Mouse (Mus musculus): ENCODE results near the gene Rpl7l1. TPM values are rescaled to one million over a fixed set of nuclear protein-coding genes. Genes with fewer than 3 reads are reported as not detected.

Rpl7l1 gene
- polyA plus RNA-seq, 1 experiment from 2014 or later: 133 TPM

GRCm38 (mm10) chr17:46813637-46814036 is 31.2 kb upstream of the Rpl7l1 start:
- DNase-seq (ENCODE audit: low spot score) (no peak), ATAC-seq (replicated peaks; ENCODE audit: low FRiP score, low TSS enrichment, low read depth) (no peak)
- Histone ChIP-seq H3K4me2 (ENCODE audit: low read length) (no peak overlapping the region), H3K4me3 (ENCODE audit: low read depth, low read length) (no peak overlapping the region), H3K9me3 (ENCODE audit: control insufficient read depth, low read length) (no peaks in the 10 kb centered on the region), H3K27ac (ENCODE audit: low read depth) (no peak overlapping the region), H3K9ac (ENCODE audit: low read length) (no peak overlapping the region), H3K27me3 (replicated peaks; ENCODE audit: control insufficient read depth, insufficient read depth, low read length) (no peaks in the 10 kb centered on the region), H3K36me3 (ENCODE audit: control insufficient read depth, insufficient read depth, low read length) (peaks cover 35% of the 10 kb centered on the region), H3K4me1 (replicated peaks; ENCODE audit: control insufficient read depth, insufficient read depth, low read length) (no peaks in the 10 kb centered on the region)
- WGBS: 84% methylated on average over 8 of the region's 8 CpGs

- H3K4me1 ChIP-seq (replicated peaks; ENCODE audit: control insufficient read depth, insufficient read depth, low read length): no peaks in the 10 kb centered on the region
- H3K9me3 ChIP-seq (ENCODE audit: control insufficient read depth, low read length): no peaks in the 10 kb centered on the region
- 85% methylated on average over 1 of the region's 1 CpGs for WGBS
- no peak overlapping the region for H3K27ac ChIP-seq (ENCODE audit: low read depth)
- DNase-seq (ENCODE audit: low spot score): no peak
- H3K4me3 ChIP-seq (ENCODE audit: low read depth, low read length): no peak overlapping the region
- H3K27me3 ChIP-seq (replicated peaks; ENCODE audit: control insufficient read depth, insufficient read depth, low read length): no peaks in the 10 kb centered on the region
- H3K9ac ChIP-seq (ENCODE audit: low read length): no peak overlapping the region
- ATAC-seq (replicated peaks; ENCODE audit: low FRiP score, low TSS enrichment, low read depth): no peak
- peaks cover 44% of the 10 kb centered on the region for H3K36me3 ChIP-seq (ENCODE audit: control insufficient read depth, insufficient read depth, low read length)
- no peak overlapping the region for H3K4me2 ChIP-seq (ENCODE audit: low read length)
Measured at GRCm38 (mm10) chr17:46812442-46812841, 30.0 kb upstream of the Rpl7l1 start.

DNA sequence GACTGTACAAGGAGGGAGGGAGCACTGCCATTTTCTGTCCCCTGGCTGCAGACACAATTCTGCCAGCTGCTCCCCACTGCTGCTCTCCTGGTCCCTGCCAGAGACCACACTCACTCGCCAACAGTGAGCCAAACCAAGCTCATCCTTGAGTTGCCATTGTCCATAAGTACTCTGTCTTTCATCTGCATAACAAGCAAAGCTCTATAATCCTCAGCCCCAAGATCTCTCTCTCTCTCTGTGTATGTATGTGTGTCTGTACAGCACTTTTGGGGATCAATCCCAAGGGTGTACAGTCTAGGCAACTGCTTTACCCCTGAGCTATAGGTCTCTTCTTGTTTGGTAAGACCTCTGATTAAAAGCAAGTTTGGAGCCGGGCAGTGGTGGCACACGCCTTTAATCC is 28.2 kb upstream of the Rpl7l1 start:
- ATAC-seq (replicated peaks; ENCODE audit: low FRiP score, low TSS enrichment, low read depth): no peak
- Histone ChIP-seq H3K36me3 (ENCODE audit: control insufficient read depth, insufficient read depth, low read length) (peaks cover 62% of the 10 kb centered on the region), H3K4me2 (ENCODE audit: low read length) (no peak overlapping the region), H3K9me3 (ENCODE audit: control insufficient read depth, low read length) (no peaks in the 10 kb centered on the region), H3K27me3 (replicated peaks; ENCODE audit: control insufficient read depth, insufficient read depth, low read length) (no peaks in the 10 kb centered on the region), H3K27ac (ENCODE audit: low read depth) (no peak overlapping the region), H3K4me1 (replicated peaks; ENCODE audit: control insufficient read depth, insufficient read depth, low read length) (no peaks in the 10 kb centered on the region), H3K9ac (ENCODE audit: low read length) (no peak overlapping the region), H3K4me3 (ENCODE audit: low read depth, low read length) (no peak overlapping the region)
- 90% methylated on average over 3 of the region's 3 CpGs for WGBS
- no peak for DNase-seq (ENCODE audit: low spot score)

- H3K27ac ChIP-seq (ENCODE audit: low read depth): no peak overlapping the region
- H3K36me3 ChIP-seq (ENCODE audit: control insufficient read depth, insufficient read depth, low read length): peaks cover 71% of the 10 kb centered on the region
- DNase-seq (ENCODE audit: low spot score) (no peak), ATAC-seq (replicated peaks; ENCODE audit: low FRiP score, low TSS enrichment, low read depth) (no peak)
- H3K4me3 ChIP-seq (ENCODE audit: low read depth, low read length): no peak overlapping the region
- no peaks in the 10 kb centered on the region for H3K4me1 ChIP-seq (replicated peaks; ENCODE audit: control insufficient read depth, insufficient read depth, low read length)
- no peaks in the 10 kb centered on the region for H3K27me3 ChIP-seq (replicated peaks; ENCODE audit: control insufficient read depth, insufficient read depth, low read length)
- 89% methylated on average over 6 of the region's 6 CpGs for WGBS
- no peaks in the 10 kb centered on the region for H3K9me3 ChIP-seq (ENCODE audit: control insufficient read depth, low read length)
- H3K4me2 ChIP-seq (ENCODE audit: low read length): no peak overlapping the region
- no peak overlapping the region for H3K9ac ChIP-seq (ENCODE audit: low read length)
Measured at GRCm38 (mm10) chr17:46809131-46809830, 26.8 kb upstream of the Rpl7l1 start.

DNA sequence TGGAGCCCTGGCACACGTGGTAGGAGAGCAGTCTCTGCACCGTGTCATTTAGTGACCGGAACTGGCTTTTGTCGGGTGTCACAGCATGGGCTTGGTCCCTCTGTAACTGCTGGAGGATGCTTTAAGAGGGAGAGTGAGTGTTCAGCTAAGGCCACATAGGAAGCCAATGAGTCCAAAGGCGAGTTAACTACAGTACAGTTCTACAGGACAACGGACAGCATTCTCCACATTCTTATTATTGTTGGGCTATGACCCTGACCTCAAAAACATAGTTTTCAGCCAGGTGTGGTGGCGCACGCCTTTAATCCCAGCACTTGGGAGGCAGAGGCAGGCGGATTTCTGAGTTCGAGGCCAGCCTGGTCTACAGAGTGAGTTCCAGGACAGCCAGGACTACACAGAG is 25.9 kb upstream of the Rpl7l1 start:
- 89% methylated on average over 10 of the region's 10 CpGs for WGBS

GRCm38 (mm10) chr17:46801761-46802160 is 19.3 kb upstream of the Rpl7l1 start:
- Histone ChIP-seq H3K9me3 (ENCODE audit: control insufficient read depth, low read length) (no peaks in the 10 kb centered on the region), H3K4me3 (ENCODE audit: low read depth, low read length) (no peak overlapping the region), H3K36me3 (ENCODE audit: control insufficient read depth, insufficient read depth, low read length) (peaks cover 43% of the 10 kb centered on the region), H3K4me2 (ENCODE audit: low read length) (no peak overlapping the region), H3K4me1 (replicated peaks; ENCODE audit: control insufficient read depth, insufficient read depth, low read length) (no peaks in the 10 kb centered on the region), H3K9ac (ENCODE audit: low read length) (no peak overlapping the region), H3K27ac (ENCODE audit: low read depth) (no peak overlapping the region), H3K27me3 (replicated peaks; ENCODE audit: control insufficient read depth, insufficient read depth, low read length) (no peaks in the 10 kb centered on the region)
- 87% methylated on average over 6 of the region's 6 CpGs for WGBS
- DNase-seq (ENCODE audit: low spot score): no peak
- no peak for ATAC-seq (replicated peaks; ENCODE audit: low FRiP score, low TSS enrichment, low read depth)

More for the DNA sequence above, 25.9 kb upstream of the Rpl7l1 start:
- Histone ChIP-seq H3K9ac (ENCODE audit: low read length) (no peak overlapping the region), H3K9me3 (ENCODE audit: control insufficient read depth, low read length) (no peaks in the 10 kb centered on the region), H3K36me3 (ENCODE audit: control insufficient read depth, insufficient read depth, low read length) (peaks cover 69% of the 10 kb centered on the region), H3K4me1 (replicated peaks; ENCODE audit: control insufficient read depth, insufficient read depth, low read length) (no peaks in the 10 kb centered on the region), H3K27ac (ENCODE audit: low read depth) (no peak overlapping the region), H3K4me3 (ENCODE audit: low read depth, low read length) (no peak overlapping the region), H3K4me2 (ENCODE audit: low read length) (no peak overlapping the region), H3K27me3 (replicated peaks; ENCODE audit: control insufficient read depth, insufficient read depth, low read length) (no peaks in the 10 kb centered on the region)
- DNase-seq (ENCODE audit: low spot score) (no peak), ATAC-seq (replicated peaks; ENCODE audit: low FRiP score, low TSS enrichment, low read depth) (no peak)

GRCm38 (mm10) chr17:46799680-46800079 is 17.2 kb upstream of the Rpl7l1 start:
- DNase-seq (ENCODE audit: low spot score): no peak
- Histone ChIP-seq H3K36me3 (ENCODE audit: control insufficient read depth, insufficient read depth, low read length) (peaks cover 23% of the 10 kb centered on the region), H3K27me3 (replicated peaks; ENCODE audit: control insufficient read depth, insufficient read depth, low read length) (no peaks in the 10 kb centered on the region), H3K9ac (ENCODE audit: low read length) (no peak overlapping the region), H3K27ac (ENCODE audit: low read depth) (no peak overlapping the region), H3K4me2 (ENCODE audit: low read length) (no peak overlapping the region), H3K9me3 (ENCODE audit: control insufficient read depth, low read length) (no peaks in the 10 kb centered on the region), H3K4me1 (replicated peaks; ENCODE audit: control insufficient read depth, insufficient read depth, low read length) (no peaks in the 10 kb centered on the region), H3K4me3 (ENCODE audit: low read depth, low read length) (no peak overlapping the region)
- ATAC-seq (replicated peaks; ENCODE audit: low FRiP score, low TSS enrichment, low read depth): no peak
- WGBS: 80% methylated on average over 10 of the region's 10 CpGs

DNA sequence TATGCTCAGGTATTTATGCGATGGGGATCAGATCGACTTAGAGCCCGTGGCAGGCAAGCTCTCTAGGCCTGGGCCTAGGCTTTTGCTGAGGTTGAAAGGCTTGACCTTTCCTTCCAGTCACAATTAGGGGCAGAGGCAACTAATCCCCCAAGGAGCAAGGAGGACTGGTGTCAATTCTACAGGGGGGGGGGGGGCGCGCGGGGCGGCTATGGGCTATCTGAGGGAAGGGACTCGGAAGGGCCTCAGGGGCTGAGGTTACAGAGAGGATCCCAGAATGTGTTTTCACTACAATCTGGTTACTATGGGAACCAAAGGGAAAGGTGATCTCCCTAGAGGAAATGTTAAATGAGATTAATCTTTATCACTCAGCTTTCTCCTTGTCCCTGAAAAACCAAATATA is 14.9 kb upstream of the Rpl7l1 start:
- 56% methylated on average over 8 of the region's 8 CpGs for WGBS
- no peak overlapping the region for H3K4me2 ChIP-seq (ENCODE audit: low read length)
- H3K9ac ChIP-seq (ENCODE audit: low read length): no peak overlapping the region
- no peak overlapping the region for H3K27ac ChIP-seq (ENCODE audit: low read depth)
- ATAC-seq (replicated peaks; ENCODE audit: low FRiP score, low TSS enrichment, low read depth): no peak
- H3K36me3 ChIP-seq (ENCODE audit: control insufficient read depth, insufficient read depth, low read length): peaks cover 20% of the 10 kb centered on the region
- no peaks in the 10 kb centered on the region for H3K4me1 ChIP-seq (replicated peaks; ENCODE audit: control insufficient read depth, insufficient read depth, low read length)
- no peaks in the 10 kb centered on the region for H3K27me3 ChIP-seq (replicated peaks; ENCODE audit: control insufficient read depth, insufficient read depth, low read length)
- no peaks in the 10 kb centered on the region for H3K9me3 ChIP-seq (ENCODE audit: control insufficient read depth, low read length)
- no peak for DNase-seq (ENCODE audit: low spot score)
- H3K4me3 ChIP-seq (ENCODE audit: low read depth, low read length): no peak overlapping the region

GRCm38 (mm10) chr17:46796743-46797142 is 14.3 kb upstream of the Rpl7l1 start:
- Histone ChIP-seq H3K27ac (ENCODE audit: low read depth) (no peak overlapping the region), H3K9ac (ENCODE audit: low read length) (no peak overlapping the region), H3K4me2 (ENCODE audit: low read length) (no peak overlapping the region), H3K36me3 (ENCODE audit: control insufficient read depth, insufficient read depth, low read length) (peaks cover 20% of the 10 kb centered on the region), H3K27me3 (replicated peaks; ENCODE audit: control insufficient read depth, insufficient read depth, low read length) (no peaks in the 10 kb centered on the region), H3K4me3 (ENCODE audit: low read depth, low read length) (no peak overlapping the region), H3K9me3 (ENCODE audit: control insufficient read depth, low read length) (no peaks in the 10 kb centered on the region), H3K4me1 (replicated peaks; ENCODE audit: control insufficient read depth, insufficient read depth, low read length) (no peaks in the 10 kb centered on the region)
- WGBS: 86% methylated on average over 4 of the region's 4 CpGs
- ATAC-seq (replicated peaks; ENCODE audit: low FRiP score, low TSS enrichment, low read depth): no peak
- DNase-seq (ENCODE audit: low spot score): no peak

All from intestine, embryonic 14.5 days (tissue).